Mouse (Mus musculus) liver, adult 2 months (tissue): ENCODE data around the gene Hspb3. TPM values are rescaled to one million over a fixed set of nuclear protein-coding genes. Genes with fewer than 3 reads are reported as not detected.

ENCODE experiments used
- DNase-seq: peaks from one replicate; pipeline ENCODE4 v3.0.0-alpha.2; 2011; ENCODE audit warnings: low read depth, low spot score; ENCODE audit errors: extremely low read depth
- H3K27ac ChIP-seq: fragments of 200-500 bp; replicated peaks from 2 replicates; pipeline ENCODE4 v1.5.1; 2012; ENCODE audit warnings: low read depth, mild to moderate bottlenecking, control low read depth, inconsistent platforms, low read length; ENCODE audit not compliant: insufficient read depth
- H3K27me3 ChIP-seq: fragments of 200-500 bp; 2 replicates; pipeline ENCODE4 v1.6.1; 2012; ENCODE audit warnings: mild to moderate bottlenecking, moderate library complexity, low read length, inconsistent platforms; ENCODE audit not compliant: control insufficient read depth, insufficient read depth
- H3K36me3 ChIP-seq: fragments of 200-500 bp; 2 replicates; pipeline ENCODE4 v1.6.1; 2012; ENCODE audit warnings: low read length, inconsistent platforms; ENCODE audit not compliant: control insufficient read depth, insufficient read depth
- H3K4me1 ChIP-seq: fragments of 200-500 bp; 2 replicates; pipeline ENCODE4 v1.6.1; 2011; ENCODE audit warnings: low read length; ENCODE audit not compliant: control insufficient read depth, insufficient read depth
- H3K4me3 ChIP-seq: fragments of 200-500 bp; 2 replicates; pipeline ENCODE4 v1.5.1; 2011; ENCODE audit warnings: low read depth, mild to moderate bottlenecking, control low read depth, low read length, moderate library complexity; ENCODE audit not compliant: insufficient read depth
- H3K79me2 ChIP-seq: fragments of 200-500 bp; 2 replicates; pipeline ENCODE4 v1.6.1; 2012; ENCODE audit warnings: inconsistent platforms, mild to moderate bottlenecking, low read length, moderate library complexity; ENCODE audit not compliant: control insufficient read depth, insufficient read depth
- H3K9ac ChIP-seq: fragments of 200-500 bp; 2 replicates; pipeline ENCODE4 v1.6.1; 2012; ENCODE audit warnings: low read depth, mild to moderate bottlenecking, control low read depth, inconsistent platforms, low read length
- CTCF ChIP-seq: fragments of 200-500 bp; IDR thresholded peaks from 2 replicates; pipeline ENCODE4 v1.5.1; 2011; ENCODE audit warnings: low read depth, low read length, control low read depth
- POLR2A ChIP-seq: fragments of 200-500 bp; IDR thresholded peaks from 2 replicates; pipeline ENCODE4 v1.6.1; 2011; ENCODE audit warnings: low read length, control low read depth; ENCODE audit not compliant: insufficient read depth; ENCODE audit errors: extremely low read depth
- WGBS: fragments of 180-500 bp; shearing (Covaris S2); methylation state at CpG from one replicate; pipeline ENCODE4 v1.1.7; 2018; 5-methylcytosine and 5-hydroxymethylcytosine counted together
- polyA plus RNA-seq: library from polyadenylated mRNA; depleted of rRNA; stranded (reverse); fragments of >200 nt; gene quantifications from 2 replicates; pipeline ENCODE4 v1.2.3, GENCODE M21; 2012; rRNA removed
- total RNA-seq: library from RNA; depleted of rRNA; stranded (reverse); fragments of >200 nt; gene quantifications from 2 replicates; pipeline ENCODE4 v1.2.3, GENCODE M21; 2014; rRNA removed

Hspb3 gene
- total and polyA plus RNA-seq, 2 experiments = not detected

DNA sequence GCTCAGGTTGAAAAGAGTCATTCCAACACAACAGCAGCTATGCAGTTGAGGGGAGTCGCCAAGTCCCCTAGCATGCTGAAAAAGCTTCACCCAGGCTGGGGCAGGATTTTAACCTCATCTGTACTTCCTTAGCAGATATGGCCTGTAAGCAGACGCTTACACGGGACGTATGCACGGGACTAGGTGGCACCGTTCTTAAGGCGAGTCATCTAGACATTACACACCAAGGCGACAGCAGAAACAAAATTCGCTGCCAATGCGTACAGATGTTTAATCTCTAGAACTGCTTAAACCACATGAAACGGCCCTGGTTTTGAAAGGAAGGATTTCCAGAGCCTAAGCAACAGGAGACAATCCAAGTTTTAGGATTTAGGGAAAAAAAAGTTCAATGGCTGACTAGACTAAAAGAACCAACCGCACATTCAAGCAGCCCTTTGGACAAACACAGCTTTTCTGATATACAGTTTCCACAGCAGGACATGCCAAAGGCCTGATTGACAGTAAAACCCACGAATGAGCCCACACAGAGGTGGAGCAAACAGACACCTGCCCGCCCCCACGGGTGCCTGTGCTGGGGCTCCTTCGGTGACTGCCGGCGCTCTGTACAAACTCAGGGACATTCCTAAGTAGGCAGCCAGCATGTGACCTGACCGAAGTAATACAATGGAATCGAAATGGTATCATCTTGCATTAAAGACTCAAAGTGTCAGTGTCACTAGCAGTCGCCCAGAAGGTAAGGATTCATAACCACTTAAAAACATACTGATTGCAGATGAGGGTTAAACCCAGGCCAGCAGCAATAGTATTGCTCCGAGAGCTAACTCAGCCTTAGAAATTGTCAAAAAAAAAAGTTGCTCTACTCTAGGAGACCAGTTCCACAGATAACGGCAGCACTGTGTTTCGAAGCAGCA lies 48.6 kb downstream of the Hspb3 start:
- H3K79me2 ChIP-seq = peaks cover 46% of the 10 kb centered on the region
- H3K36me3 ChIP-seq = no peaks in the 10 kb centered on the region
- peak overlapping the region; percentile 93 for H3K27ac ChIP-seq
- H3K4me3 ChIP-seq = peak overlapping the region; percentile 70
- 2% methylated on average over 24 of the region's 24 CpGs for WGBS
- DNase-seq = peak; percentile 93
- TF ChIP-seq CTCF (no peak), POLR2A (no peak)
- H3K4me1 ChIP-seq = peaks cover 37% of the 10 kb centered on the region
- H3K9ac ChIP-seq = peak overlapping the region; percentile 99
- no peaks in the 10 kb centered on the region for H3K27me3 ChIP-seq

- no peak for TF ChIP-seq POLR2A
- no peak for TF ChIP-seq CTCF
- peak; percentile 44 for DNase-seq
- Histone ChIP-seq H3K9ac (0 out of 2 replicates have a peak overlapping the region, but pooled peaks have one; percentile 14), H3K27ac (peak overlapping the region; percentile 5), H3K4me1 (peaks cover 44% of the 10 kb centered on the region), H3K27me3 (no peaks in the 10 kb centered on the region), H3K36me3 (no peaks in the 10 kb centered on the region), H3K79me2 (peaks cover 56% of the 10 kb centered on the region), H3K4me3 (peak overlapping the region; percentile 12; the same call in 1 of the 2 replicates)
- WGBS = 15% methylated on average over 10 of the region's 10 CpGs
These were observed 49.6 kb downstream of the Hspb3 start for GRCm38 (mm10) chr13:113613882-113614281.

DNA sequence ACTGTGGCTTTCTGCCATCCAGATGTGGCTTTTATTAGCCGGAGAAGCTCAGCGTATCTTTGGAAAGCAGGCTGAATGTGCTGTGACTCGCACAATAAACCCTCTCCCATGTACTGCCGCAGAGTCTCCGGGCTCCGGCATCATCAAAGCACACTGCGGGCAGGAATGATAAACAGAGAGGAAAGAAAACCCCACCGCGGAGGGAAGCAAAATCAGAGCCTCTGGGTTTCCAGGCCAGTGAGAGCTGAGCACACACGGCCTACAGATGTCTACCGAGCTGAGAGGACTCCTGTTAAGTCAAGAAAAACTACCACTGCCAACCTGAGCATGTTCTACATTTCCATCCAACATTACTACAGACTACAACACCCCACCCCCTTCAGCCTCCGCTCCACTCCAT lies 50.1 kb downstream of the Hspb3 start:
- H3K4me3 ChIP-seq = no peak overlapping the region
- WGBS = 4% methylated on average over 12 of the region's 12 CpGs
- no peak overlapping the region for H3K27ac ChIP-seq
- peaks cover 47% of the 10 kb centered on the region for H3K4me1 ChIP-seq
- TF ChIP-seq POLR2A = no peak
- no peak for TF ChIP-seq CTCF
- H3K9ac ChIP-seq = peak overlapping the region; percentile 28; the same call in 1 of the 2 replicates
- no peaks in the 10 kb centered on the region for H3K27me3 ChIP-seq
- H3K79me2 ChIP-seq = peaks cover 59% of the 10 kb centered on the region
- DNase-seq = no peak
- no peaks in the 10 kb centered on the region for H3K36me3 ChIP-seq

Other genes starting within 250 kb of the Hspb3 start
- gene Snx18, start 45.1 kb downstream of the Hspb3 start, total RNA-seq = 15.4 and 18.1 TPM in 2 replicates
- 7.2 and 7.5 TPM in 2 replicates for gene Snx18, start 45.1 kb downstream of the Hspb3 start, polyA plus RNA-seq
- 6.5 and 6.8 TPM in 2 replicates for gene Arl15, start 130.8 kb upstream of the Hspb3 start, total RNA-seq
- gene Arl15, start 130.8 kb upstream of the Hspb3 start, polyA plus RNA-seq = 1.5 and 1.9 TPM in 2 replicates